Mouse (Mus musculus): ENCODE measurements at regions not wholly inside any gene's neighbourhood (a gene's known extent, or its start where the extent isn't known, plus 50 kb on each side); places are given as distances from the start of the nearest gene placed in this dataset.

- TF ChIP-seq CTCF (IDR thresholded peaks at IDR 0.05; ENCODE audit: low read depth): no peak
- TF ChIP-seq EP300 (optimal IDR thresholded peaks at IDR 0.05): no peak
Measured at GRCm38 (mm10) chr3:151949865-151950264, 112.4 kb upstream of the Ptgfr start.

Measured in stomach, postnatal 0 days (tissue).